Mouse (Mus musculus) spleen, postnatal 0 days (tissue): Measurements from ENCODE around the gene Amph. TPM values are rescaled to one million over a fixed set of nuclear protein-coding genes. Genes with fewer than 3 reads are reported as not detected.

ENCODE experiments used
- polyA plus RNA-seq: library from polyadenylated mRNA; unstranded; fragments of >200 nt; fragmentation: Nextera tagmentation; extraction: Ambion mirVana; gene quantifications from 2 replicates; pipeline ENCODE4 v1.2.1, GENCODE M21; 2015

Gene Amph
- 0.05 and 0.06 TPM in 2 replicates for polyA plus RNA-seq

GRCm38 (mm10) chr13:18948171-18949028 lies at the start of gene Amph:
Gene Amph (plus strand): TSS chr13:18948205.

Other genes with a start within 250 kb of the Amph start
- gene Vps41, start 230.9 kb upstream of the Amph start, polyA plus RNA-seq: 24.9 and 27.3 TPM in 2 replicates